Mouse (Mus musculus): ENCODE data around the gene Gm26558.

The Gm26558 gene

DNA sequence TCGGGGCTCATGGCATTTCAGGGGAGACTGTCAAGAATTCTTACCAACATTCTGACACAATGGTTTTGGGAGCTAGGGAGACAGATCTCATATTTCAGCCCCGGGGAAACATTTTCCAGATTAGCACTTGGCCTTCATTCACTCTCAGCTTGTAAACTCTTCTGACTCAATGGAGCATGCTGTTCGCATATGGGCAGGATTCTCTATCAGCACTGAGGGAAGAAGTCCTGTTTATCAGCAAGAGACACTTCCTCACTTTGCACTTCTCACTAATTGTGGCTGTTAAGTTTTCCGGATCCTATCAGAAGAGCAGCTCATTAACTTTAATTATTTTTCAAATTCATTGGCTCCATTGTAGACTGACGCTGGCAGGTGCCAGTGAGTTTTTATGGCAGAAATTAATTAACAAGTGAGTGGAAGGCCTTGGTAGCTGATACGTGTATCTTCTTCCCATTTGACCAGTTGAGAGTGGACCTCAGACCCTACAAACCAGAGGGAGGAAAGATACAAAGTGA, 16.6 kb downstream of the Gm26558 start:
- no peak for DNase-seq

GRCm38 (mm10) chr2:70642971-70643565, 18.8 kb downstream of the Gm26558 start:
- DNase-seq: peak; percentile 36

- DNase-seq: no peak
Measured at GRCm38 (mm10) chr2:70640968-70641367, 20.9 kb downstream of the Gm26558 start.

DNA sequence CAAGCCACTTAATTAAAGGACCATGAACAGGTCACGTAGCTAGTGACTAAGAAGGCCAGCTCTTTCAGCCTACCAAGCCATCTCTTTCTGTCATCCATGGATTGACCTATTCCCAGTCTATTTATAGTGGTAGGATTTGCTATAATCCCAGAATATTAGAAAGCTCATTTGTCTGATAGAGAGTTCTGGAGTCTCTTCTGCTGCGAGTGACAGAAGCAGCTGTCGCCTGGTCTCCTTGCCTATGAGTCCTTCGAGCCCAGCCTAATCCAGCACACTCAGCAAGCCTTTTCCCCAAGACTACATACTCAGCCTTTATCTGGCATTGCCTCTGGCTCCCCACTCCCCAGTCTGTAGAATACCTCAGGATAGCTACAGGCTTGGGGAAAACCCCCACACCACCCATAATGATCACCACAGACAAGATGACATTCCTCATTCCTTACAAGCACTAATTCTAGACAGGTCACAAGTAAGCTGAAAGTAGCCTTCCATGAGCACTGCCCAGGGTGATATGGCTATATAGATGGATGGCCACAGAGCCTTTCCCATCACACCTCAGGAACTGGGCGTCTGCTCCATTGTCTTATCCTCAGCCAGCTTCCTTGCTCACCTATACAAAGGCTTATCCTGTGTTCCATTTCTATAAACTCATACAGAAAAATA, 27.7 kb downstream of the Gm26558 start:
- DNase-seq: no peak

GRCm38 (mm10) chr2:70632412-70632811, 29.5 kb downstream of the Gm26558 start:
- DNase-seq: no peak

- DNase-seq: no peak
Measured at GRCm38 (mm10) chr2:70631321-70631720, 30.6 kb downstream of the Gm26558 start.

DNA sequence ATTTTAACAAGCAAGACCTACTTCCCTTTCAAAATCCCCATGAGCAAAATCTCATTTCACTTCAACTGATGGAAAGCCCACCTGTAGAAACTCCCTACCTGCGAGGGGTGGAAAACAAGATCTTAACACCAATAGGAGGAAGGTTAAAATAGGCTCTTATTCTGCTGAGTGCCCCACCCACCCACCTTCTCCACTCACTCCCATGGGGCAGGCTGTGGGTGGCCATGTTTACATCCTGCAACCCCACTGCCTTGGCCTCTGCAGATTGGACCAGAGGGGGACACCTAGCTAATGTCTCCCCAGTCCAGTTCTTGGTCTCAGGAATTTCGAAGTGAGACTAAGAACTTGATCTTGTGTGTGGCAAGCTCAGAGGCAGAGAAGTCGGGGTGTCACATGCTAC, 32.0 kb downstream of the Gm26558 start:
- DNase-seq: no peak

GRCm38 (mm10) chr2:70629339-70629761, 32.6 kb downstream of the Gm26558 start:
- peak; percentile 83 for DNase-seq

- no peak for DNase-seq
Measured at GRCm38 (mm10) chr2:70628397-70628796, 33.5 kb downstream of the Gm26558 start.

DNA sequence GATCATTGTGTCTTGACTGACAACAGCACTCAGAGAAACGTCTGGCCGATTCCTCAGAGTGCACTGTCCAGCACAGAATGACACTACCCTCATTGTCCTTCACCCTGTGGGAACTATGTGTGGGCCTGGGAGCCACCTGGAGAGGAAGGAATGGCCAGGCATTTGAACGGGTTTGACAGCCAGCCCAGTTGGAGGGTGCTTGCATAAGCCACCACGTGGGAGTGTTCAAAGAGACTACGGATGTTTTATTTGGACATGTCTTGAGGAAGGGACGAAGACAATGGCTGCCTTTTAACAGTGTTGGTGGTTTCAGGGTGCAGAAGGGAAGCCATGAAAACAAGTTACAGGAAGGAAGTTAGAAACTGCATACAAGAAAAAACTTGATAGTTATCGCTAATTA, 36.1 kb downstream of the Gm26558 start:
- DNase-seq: no peak

- no peak for DNase-seq
Measured at GRCm38 (mm10) chr2:70622244-70622643, 39.7 kb downstream of the Gm26558 start.

DNA sequence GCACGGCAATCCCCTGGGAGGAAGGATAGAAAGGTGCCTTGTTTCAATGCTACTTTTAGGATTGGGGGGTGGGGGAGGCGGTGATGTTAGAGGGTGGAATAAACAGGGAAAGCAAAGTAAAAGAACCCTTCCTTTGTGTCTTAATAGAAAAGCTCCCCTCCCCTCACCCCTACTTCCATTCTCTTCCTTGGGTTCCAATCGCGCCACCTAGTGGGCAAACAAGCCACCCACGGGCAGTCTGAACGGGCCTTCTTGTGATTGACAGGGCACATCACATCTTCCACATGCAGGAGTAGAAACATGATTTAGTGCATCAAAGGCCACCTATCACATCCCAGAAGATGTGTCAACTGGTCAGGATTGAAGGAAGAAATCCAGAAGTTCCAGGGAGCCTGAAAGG, 41.7 kb downstream of the Gm26558 start:
- DNase-seq: peak; percentile 85

GRCm38 (mm10) chr2:70619232-70619835, 42.6 kb downstream of the Gm26558 start:
- no peak for DNase-seq

GRCm38 (mm10) chr2:70616617-70617016, 45.3 kb downstream of the Gm26558 start:
- DNase-seq: no peak

- DNase-seq: no peak
Measured at GRCm38 (mm10) chr2:70616076-70616475, 45.8 kb downstream of the Gm26558 start.

DNA sequence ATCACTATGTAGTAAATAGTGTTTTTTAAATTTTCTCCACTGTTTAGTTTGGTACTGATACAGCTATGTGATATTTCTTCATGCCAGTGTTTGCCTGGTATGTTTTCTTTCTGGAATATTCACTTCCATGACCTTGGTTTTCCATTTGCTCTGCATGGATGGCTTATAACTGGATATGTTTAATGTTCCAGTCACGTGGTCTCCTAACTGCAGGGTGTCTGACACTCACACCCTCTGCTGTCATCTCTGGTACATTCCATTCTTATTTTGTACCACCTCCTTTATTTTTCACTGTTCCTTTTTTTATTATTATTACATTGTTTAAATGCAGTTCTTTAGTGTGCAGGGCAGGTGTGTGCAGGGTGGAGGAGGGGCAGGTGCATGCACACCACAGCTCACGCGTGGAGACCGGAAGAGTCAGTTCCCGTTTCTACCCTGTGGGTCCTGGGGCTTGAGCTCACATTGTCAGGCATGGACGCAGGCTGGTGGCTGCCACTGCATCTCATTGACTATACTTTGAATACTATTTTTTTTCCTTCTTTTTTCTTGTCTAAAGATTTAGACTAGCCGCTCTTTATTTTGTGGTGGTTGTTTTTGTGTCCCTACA, 47.1 kb downstream of the Gm26558 start:
- no peak for DNase-seq

Data from embryo, embryonic 11 days (tissue).